Mouse (Mus musculus): ENCODE measurements around the gene Fkbp8. TPM values are rescaled to one million over a fixed set of nuclear protein-coding genes. Genes with fewer than 3 reads are reported as not detected.

Fkbp8 gene
- total and polyA plus RNA-seq, 3 experiments = 176 to 266 (median 178) TPM

DNA sequence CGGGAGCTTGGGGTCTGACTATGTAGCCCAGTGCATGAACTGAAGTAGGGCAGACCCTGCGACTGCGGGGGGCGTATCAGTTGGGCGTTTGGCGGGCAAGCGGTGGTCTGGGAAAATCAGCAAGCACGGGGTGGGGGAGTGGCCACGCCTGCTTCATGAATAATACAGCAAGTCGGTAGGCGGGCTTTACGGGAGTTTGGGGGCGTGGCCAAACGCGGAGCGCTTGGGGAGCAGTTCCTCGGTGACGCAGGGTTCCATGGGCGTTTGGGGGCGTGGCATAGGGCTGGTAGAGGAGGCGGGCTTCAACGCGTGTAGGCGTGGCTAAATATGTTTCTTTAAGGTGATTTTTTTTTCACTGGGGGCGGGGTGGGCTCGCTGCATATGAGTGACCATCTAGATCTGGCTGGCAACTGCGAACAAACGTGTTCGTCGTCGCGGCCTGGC, 11.1 kb downstream of the Fkbp8 start (continued):
- TF ChIP-seq MAZ (IDR thresholded peaks at IDR 0.05; ENCODE audit: low read depth, low read length) (0 out of 2 replicates have a peak, but pooled peaks have one; percentile 16), E2F4 (IDR thresholded peaks at IDR 0.05; ENCODE audit: insufficient replicate concordance, low read depth, low read length) (no peak), NELFE (IDR thresholded peaks at IDR 0.05; ENCODE audit: low read depth, low read length) (no peak)

DNA sequence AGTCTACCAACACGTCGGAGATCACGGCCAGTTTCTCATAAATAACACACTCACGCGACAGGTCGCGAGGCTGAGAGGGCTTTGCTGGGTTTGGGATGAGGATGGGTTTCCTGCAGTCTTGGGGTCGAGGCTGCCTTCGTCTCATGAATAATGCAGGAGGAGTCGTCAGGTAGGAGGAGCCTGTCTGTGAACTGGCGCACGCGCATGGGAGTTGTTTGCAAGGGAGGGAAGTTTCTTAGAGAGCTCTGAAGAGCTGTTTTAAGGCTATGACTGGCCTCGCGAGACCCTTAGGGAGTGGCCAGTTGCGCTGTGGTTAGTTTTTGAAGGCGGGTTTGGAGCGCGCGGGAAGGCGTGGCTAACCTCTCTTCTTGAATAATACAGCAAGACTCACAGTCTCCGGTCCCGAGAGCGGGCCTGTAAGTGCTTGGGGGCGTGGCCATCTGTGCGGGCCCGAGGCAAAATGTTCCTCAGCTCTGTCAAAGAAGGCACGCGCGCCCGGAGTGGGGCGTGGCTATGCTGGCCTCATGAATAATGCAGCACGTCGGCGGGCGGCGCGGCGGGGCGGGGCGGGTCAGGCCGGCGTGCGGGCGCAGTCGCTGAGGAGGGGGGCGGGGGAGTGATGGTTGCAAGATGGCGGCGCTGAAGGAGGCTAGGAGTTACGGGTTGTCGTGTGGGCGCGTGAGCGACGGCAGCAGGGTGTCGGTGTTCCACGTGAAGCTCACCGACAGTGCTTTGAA, 11.7 kb downstream of the Fkbp8 start, which contains the start of gene Ell:
Gene Ell (plus strand): TSS at position 381 of the 737 bp plus-strand sequence.
- Histone ChIP-seq H3K4me2 (ENCODE audit: insufficient read depth, low read depth, poor library complexity, severe bottlenecking) (peak within 1 kb of the TSS; percentile 79), H3K79me2 (replicated peaks; ENCODE audit: control insufficient read depth, extremely low read depth, insufficient read depth, poor library complexity, severe bottlenecking) (peaks cover 30% of the 10 kb centered on the region), H3K9ac (ENCODE audit: insufficient read depth, low read depth) (peak within 1 kb of the TSS; percentile 90), H3K36me3 (replicated peaks in 1 of 2; ENCODE audit: control insufficient read depth in 1 of 2, insufficient read depth in 1 of 2, low read length in 1 of 2) (peaks cover 23 to 55% of the 10 kb centered on the region in 2 experiments), H3K4me3 (replicated peaks in 1 of 3; ENCODE audit: low read depth in 2 of 3, low read length in 2 of 3, poor library complexity in 1 of 3) (peak within 1 kb of the TSS; percentile 93 to 94 (median 94)), H3K4me1 (ENCODE audit: control insufficient read depth in 1 of 2, insufficient read depth in 2 of 2) (peaks cover 11 to 46% of the 10 kb centered on the region in 2 experiments), H3K9me3 (replicated peaks; ENCODE audit: low read length) (no peaks in the 10 kb centered on the region), H3K27me3 (replicated peaks) (no peaks in the 10 kb centered on the region), H3K27ac (ENCODE audit: insufficient read depth, low read depth) (peak within 1 kb of the TSS; percentile 91)
- in situ Hi-C loops (cut with MboI; ENCODE audit: low pct_ligation_motif_present, low pct_unique_long_range_greater_than_20kb, low sequenced_read_pairs) (no loop called here), dilution Hi-C loops (cut with MboI; ENCODE audit: extremely low pct_ligation_motif_present, extremely low pct_unique_long_range_greater_than_20kb, low sequenced_read_pairs) (no loop called here)
- peak; percentile 99 for DNase-seq (ENCODE audit: extremely low read depth)
- TF ChIP-seq MAZ (IDR thresholded peaks at IDR 0.05; ENCODE audit: low read depth, low read length) (peak; percentile 52; the same call in 1 of the 2 replicates), ELF1 (IDR thresholded peaks at IDR 0.05; ENCODE audit: low read depth, low read length) (peak; percentile 26), NRF1 (IDR thresholded peaks at IDR 0.05; ENCODE audit: low read depth, low read length) (peak; percentile 97), KAT2A (IDR thresholded peaks at IDR 0.05; ENCODE audit: insufficient replicate concordance, low read length) (0 out of 2 replicates have a peak, but pooled peaks have one; percentile 36), BHLHE40 (IDR thresholded peaks at IDR 0.05; ENCODE audit: low read depth, low read length) (peak; percentile 23; the same call in 1 of the 2 replicates), PAX5 (IDR thresholded peaks at IDR 0.05; ENCODE audit: low read length) (no peak), MAFK (IDR thresholded peaks at IDR 0.05; ENCODE audit: insufficient replicate concordance, low read length) (no peak), HCFC1 (IDR thresholded peaks at IDR 0.05; ENCODE audit: low read depth, low read length) (peak; percentile 62), MEF2A (IDR thresholded peaks at IDR 0.05; ENCODE audit: borderline replicate concordance, low read depth, low read length) (peak; percentile 44; the same call in 1 of the 2 replicates), CHD2 (IDR thresholded peaks at IDR 0.05; ENCODE audit: low read length) (peak; percentile 98), ZMIZ1 (IDR thresholded peaks at IDR 0.05; ENCODE audit: low read depth, low read length) (peak; percentile 63), JUND (conservative IDR thresholded peaks at IDR 0.05; ENCODE audit: low read depth, low read length) (no peak), RCOR1 (conservative IDR thresholded peaks at IDR 0.05; ENCODE audit: low read depth, low read length) (no peak), ZNF384 (IDR thresholded peaks at IDR 0.05; ENCODE audit: low read depth, low read length) (no peak), POLR2A (IDR thresholded peaks at IDR 0.05; ENCODE audit: low read depth, low read length) (peak; percentile 75), IRF4 (IDR thresholded peaks at IDR 0.05; ENCODE audit: low read depth, low read length) (peak; percentile 17; the same call in 1 of the 2 replicates), USF2 (conservative IDR thresholded peaks at IDR 0.05; ENCODE audit: low read depth, low read length) (no peak), POLR2AphosphoS2 (IDR thresholded peaks at IDR 0.05; ENCODE audit: low read depth, low read length) (no peak), ZKSCAN1 (IDR thresholded peaks at IDR 0.05; ENCODE audit: borderline replicate concordance, low read depth, low read length) (no peak), MXI1 (IDR thresholded peaks at IDR 0.05; ENCODE audit: low read depth, low read length) (peak; percentile 81), NELFE (IDR thresholded peaks at IDR 0.05; ENCODE audit: low read depth, low read length) (peak; percentile 65), CTCF (conservative IDR thresholded peaks at IDR 0.05 in 1 of 2, IDR thresholded peaks at IDR 0.05 in 1 of 2; ENCODE audit: low read depth in 2 of 2, low read length in 2 of 2) (no peak), UBTF (IDR thresholded peaks at IDR 0.05; ENCODE audit: low read depth, low read length) (no peak), GABPA (IDR thresholded peaks at IDR 0.05; ENCODE audit: insufficient replicate concordance, low read depth, low read length) (no peak), SMC3 (IDR thresholded peaks at IDR 0.05; ENCODE audit: low read depth, low read length) (no peak), ZC3H11A (IDR thresholded peaks at IDR 0.05; ENCODE audit: low read depth, low read length) (no peak), MYC (IDR thresholded peaks at IDR 0.05; ENCODE audit: low read depth, low read length) (no peak; the same call in 1 of the 2 replicates), TBP (conservative IDR thresholded peaks at IDR 0.05; ENCODE audit: low read depth, low read length) (no peak), ETS1 (conservative IDR thresholded peaks at IDR 0.05; ENCODE audit: low read depth, low read length) (no peak), SIN3A (IDR thresholded peaks at IDR 0.05; ENCODE audit: low read length) (peak; percentile 26), TCF12 (IDR thresholded peaks at IDR 0.05; ENCODE audit: low read depth, low read length) (peak; percentile 80; the same call in 1 of the 2 replicates), MAX (IDR thresholded peaks at IDR 0.05; ENCODE audit: low read length) (peak; percentile 56), EP300 (IDR thresholded peaks at IDR 0.05; ENCODE audit: low read length) (no peak), CHD1 (IDR thresholded peaks at IDR 0.05; ENCODE audit: low read depth, low read length) (peak; percentile 60; the same call in 1 of the 2 replicates), JUN (IDR thresholded peaks at IDR 0.05; ENCODE audit: insufficient read depth, low read depth, low read length) (no peak)
